Mouse (Mus musculus): ENCODE results near the gene Setd3.

Setd3 gene

GRCm38 (mm10) chr12:108203895-108204294, 24.8 kb upstream of the Setd3 start:
- no peak for DNase-seq (ENCODE audit: low read depth, low spot score)

- DNase-seq (ENCODE audit: low read depth, low spot score) = no peak
Observed at GRCm38 (mm10) chr12:108200094-108200493, 21.0 kb upstream of the Setd3 start.

GRCm38 (mm10) chr12:108198447-108198846, 19.3 kb upstream of the Setd3 start:
- no peak for DNase-seq (ENCODE audit: low read depth, low spot score)

GRCm38 (mm10) chr12:108195761-108196160, 16.6 kb upstream of the Setd3 start:
- DNase-seq (ENCODE audit: low read depth, low spot score) = no peak

GRCm38 (mm10) chr12:108193878-108194277, 14.8 kb upstream of the Setd3 start:
- no peak for DNase-seq (ENCODE audit: low read depth, low spot score)

GRCm38 (mm10) chr12:108187541-108188091, 8.5 kb upstream of the Setd3 start:
- DNase-seq (ENCODE audit: low read depth, low spot score) = no peak

- DNase-seq (ENCODE audit: low read depth, low spot score) = no peak
Observed at GRCm38 (mm10) chr12:108181716-108182115, 2.6 kb upstream of the Setd3 start.

GRCm38 (mm10) chr12:108179321-108180266, 480 bp upstream of the Setd3 start, which contains the start of gene Ccnk:
Ccnk (plus strand) TSS chr12:108179579.
- DNase-seq (ENCODE audit: low read depth, low spot score) = peak; percentile 100

GRCm38 (mm10) chr12:108178331-108179245, 526 bp downstream of the Setd3 start:
- DNase-seq (ENCODE audit: low read depth, low spot score) = peak; percentile 64

GRCm38 (mm10) chr12:108176366-108176765, 2.7 kb downstream of the Setd3 start:
- DNase-seq (ENCODE audit: low read depth, low spot score) = no peak

- DNase-seq (ENCODE audit: low read depth, low spot score) = no peak
Observed at GRCm38 (mm10) chr12:108174606-108175505, 4.3 kb downstream of the Setd3 start.

GRCm38 (mm10) chr12:108172639-108173038, 6.5 kb downstream of the Setd3 start:
- DNase-seq (ENCODE audit: low read depth, low spot score) = no peak

GRCm38 (mm10) chr12:108171336-108171735, 7.8 kb downstream of the Setd3 start:
- no peak for DNase-seq (ENCODE audit: low read depth, low spot score)

- no peak for DNase-seq (ENCODE audit: low read depth, low spot score)
Observed at GRCm38 (mm10) chr12:108170467-108170866, 8.6 kb downstream of the Setd3 start.

GRCm38 (mm10) chr12:108168909-108169308, 10.2 kb downstream of the Setd3 start:
- DNase-seq (ENCODE audit: low read depth, low spot score) = no peak

- no peak for DNase-seq (ENCODE audit: low read depth, low spot score)
Observed at GRCm38 (mm10) chr12:108163706-108164105, 15.4 kb downstream of the Setd3 start.

- peak; percentile 61 for DNase-seq (ENCODE audit: low read depth, low spot score)
Observed at GRCm38 (mm10) chr12:108162036-108162435, 17.1 kb downstream of the Setd3 start.

- peak; percentile 13 for DNase-seq (ENCODE audit: low read depth, low spot score)
Observed at GRCm38 (mm10) chr12:108159863-108160262, 19.3 kb downstream of the Setd3 start.

GRCm38 (mm10) chr12:108152743-108153142, 26.4 kb downstream of the Setd3 start:
- DNase-seq (ENCODE audit: low read depth, low spot score) = peak; percentile 50

GRCm38 (mm10) chr12:108149764-108150163, 29.4 kb downstream of the Setd3 start:
- no peak for DNase-seq (ENCODE audit: low read depth, low spot score)

- DNase-seq (ENCODE audit: low read depth, low spot score) = no peak
Observed at GRCm38 (mm10) chr12:108145198-108145597, 33.9 kb downstream of the Setd3 start.
